Comparison of ENCODE assay signal across 11 mouse cellular contexts in genomic region chr19:6226135-6226534, GRCm38 (mm10). TPM values are rescaled to one million over a fixed set of nuclear protein-coding genes. Genes with fewer than 3 reads are reported as not detected.
DNase-seq lines count a peak whose midpoint lies in the region; ATAC-seq and TF ChIP-seq lines count a peak whose summit lies in the region.
"Had no signal": no experiment of that assay in that cellular context is flagged by ENCODE, and none has a peak within 500 bp of the region (broad histone marks: within the 10 kb centered on the region; RNA-seq: fewer than 3 reads in every experiment).

Gpha2 (plus strand) TSS chr19:6226380.

- WGBS in lung, postnatal 0 days = 19% methylated on average over 2 of the region's 2 CpGs
- 27% methylated on average over 2 of the region's 2 CpGs for WGBS in embryonic facial prominence, embryonic 15.5 days
- 21% methylated on average over 2 of the region's 2 CpGs for WGBS in stomach, postnatal 0 days

- H3K4me1 ChIP-seq in lung, postnatal 0 days (ENCODE audit: insufficient read depth, low read depth, low read length) = no peaks in the 10 kb centered on the region
- H3K4me1 ChIP-seq in embryonic facial prominence, embryonic 15.5 days = peaks cover 10% of the 10 kb centered on the region; the same call in 1 of the 2 replicates
- H3K4me1 ChIP-seq in stomach, postnatal 0 days (replicated peaks; ENCODE audit: control insufficient read depth, insufficient read depth) = no peaks in the 10 kb centered on the region
- H3K4me1 ChIP-seq: midbrain, embryonic 12.5 days had no signal

- TF ChIP-seq EP300 in lung, postnatal 0 days (IDR thresholded peaks at IDR 0.05) = no peak
- no peak for TF ChIP-seq EP300 in stomach, postnatal 0 days (optimal IDR thresholded peaks at IDR 0.05)

- peak; percentile 28; the same call in 1 of the 2 replicates for ATAC-seq in lung, postnatal 0 days
- peak; percentile 37; the same call in 1 of the 2 replicates for ATAC-seq in embryonic facial prominence, embryonic 15.5 days (ENCODE audit: insufficient number of reproducible peaks, low FRiP score, low TSS enrichment, low read depth)
- no peak for ATAC-seq in stomach, postnatal 0 days (ENCODE audit: low FRiP score, low TSS enrichment)

- no peaks in the 10 kb centered on the region for H3K27me3 ChIP-seq in lung, postnatal 0 days (replicated peaks; ENCODE audit: insufficient read depth, low read length)
- H3K27me3 ChIP-seq in embryonic facial prominence, embryonic 15.5 days = no peaks in the 10 kb centered on the region
- H3K27me3 ChIP-seq in stomach, postnatal 0 days (ENCODE audit: control insufficient read depth, insufficient read depth, low read length) = no peaks in the 10 kb centered on the region
- H3K27me3 ChIP-seq: midbrain, embryonic 12.5 days had no signal

- TF ChIP-seq CTCF in lung, postnatal 0 days (IDR thresholded peaks at IDR 0.05) = no peak
- TF ChIP-seq CTCF in stomach, postnatal 0 days (IDR thresholded peaks at IDR 0.05; ENCODE audit: low read depth) = peak; percentile 47

- no peaks in the 10 kb centered on the region for H3K9me3 ChIP-seq in lung, postnatal 0 days (ENCODE audit: low read length)
- H3K9me3 ChIP-seq in embryonic facial prominence, embryonic 15.5 days (replicated peaks) = no peaks in the 10 kb centered on the region
- no peaks in the 10 kb centered on the region for H3K9me3 ChIP-seq in stomach, postnatal 0 days (ENCODE audit: control insufficient read depth, low read length)
- H3K9me3 ChIP-seq: midbrain, embryonic 12.5 days had no signal

- H3K9ac ChIP-seq in lung, postnatal 0 days (replicated peaks; ENCODE audit: low read depth) = no peak within 1 kb of the TSS
- H3K9ac ChIP-seq in embryonic facial prominence, embryonic 15.5 days = no peak within 1 kb of the TSS
- H3K9ac ChIP-seq in stomach, postnatal 0 days (ENCODE audit: low read length) = no peak within 1 kb of the TSS
- H3K9ac ChIP-seq: midbrain, embryonic 12.5 days had no signal

- no peak within 1 kb of the TSS for H3K4me3 ChIP-seq in lung, postnatal 0 days (ENCODE audit: low read depth, low read length)
- no peak within 1 kb of the TSS for H3K4me3 ChIP-seq in embryonic facial prominence, embryonic 15.5 days (replicated peaks)
- no peak within 1 kb of the TSS for H3K4me3 ChIP-seq in stomach, postnatal 0 days (ENCODE audit: low read depth, low read length)
- H3K4me3 ChIP-seq: midbrain, embryonic 12.5 days had no signal

- no peak within 1 kb of the TSS for H3K4me2 ChIP-seq in lung, postnatal 0 days (replicated peaks; ENCODE audit: low read depth, low read length)
- H3K4me2 ChIP-seq in embryonic facial prominence, embryonic 15.5 days (replicated peaks) = no peak within 1 kb of the TSS
- H3K4me2 ChIP-seq in stomach, postnatal 0 days (replicated peaks; ENCODE audit: low read depth) = no peak within 1 kb of the TSS
- H3K4me2 ChIP-seq: heart, embryonic 11.5 days; midbrain, embryonic 12.5 days had no signal

- H3K27ac ChIP-seq in lung, postnatal 0 days (ENCODE audit: low read length) = no peak within 1 kb of the TSS
- H3K27ac ChIP-seq in embryonic facial prominence, embryonic 15.5 days (replicated peaks) = 0 out of 2 replicates have a peak within 1 kb of the TSS, but pooled peaks have one; percentile 5
- no peak within 1 kb of the TSS for H3K27ac ChIP-seq in stomach, postnatal 0 days (replicated peaks)
- H3K27ac ChIP-seq: midbrain, embryonic 12.5 days had no signal

- DNase-seq in lung, postnatal 0 days (ENCODE audit: low spot score) = no peak
- no peak for DNase-seq in lung, postnatal 25 days (ENCODE audit: low spot score)
- DNase-seq in adrenal gland, postnatal 10 days = peak; percentile 44
- DNase-seq in stomach, postnatal 0 days (ENCODE audit: low spot score) = peak; percentile 46
- DNase-seq in thymus, adult 18-20 months = no peak
- no peak for DNase-seq in left cerebral cortex, adult 18-20 months (ENCODE audit: low spot score in 2 of 2)
- DNase-seq: kidney, postnatal 25 days; retina, postnatal 1 day had no signal

- H3K36me3 ChIP-seq in lung, postnatal 0 days (ENCODE audit: insufficient read depth, low read length) = peaks cover 27% of the 10 kb centered on the region
- H3K36me3 ChIP-seq in embryonic facial prominence, embryonic 15.5 days = peaks cover 43% of the 10 kb centered on the region
- peaks cover 4% of the 10 kb centered on the region; the same call in 1 of the 2 replicates for H3K36me3 ChIP-seq in stomach, postnatal 0 days (ENCODE audit: control insufficient read depth, insufficient read depth, low read length)

RNA-seq across cellular contexts. Expression of gene Gpha2, which starts in this region (rescaled TPM):
- polyA plus RNA-seq in lung, postnatal 0 days (2015; fragmentation: Nextera tagmentation; extraction: Ambion mirVana) = 0.49 and 0.55 TPM in 2 replicates
- total RNA-seq in adrenal gland, postnatal 10 days (2021) = 10 to 100 TPM; 16.9 to 18.2 TPM
- 2.5 and 3.3 TPM in 2 replicates for polyA plus RNA-seq in embryonic facial prominence, embryonic 15.5 days (2015; fragmentation: Nextera tagmentation; extraction: Ambion mirVana)
- 0.17 and 0.46 TPM in 2 replicates for polyA plus RNA-seq in stomach, postnatal 0 days (2015; fragmentation: Nextera tagmentation; extraction: Ambion mirVana)
- total RNA-seq in left cerebral cortex, adult 18-20 months (2021) = not detected

Comparison
In these comparisons a context has a peak if more than half of its experiments do, and no peak if none do; other contexts are left out.
1. RNA of gene Gpha2 (total RNA-seq): 16.9 to 18.2 TPM in adrenal gland, postnatal 10 days; not detected in left cerebral cortex, adult 18-20 months; every median in the first group is over 10 times any median in the second.
2. Peak in ATAC-seq in lung, postnatal 0 days; RNA of the gene not detected or under 1 TPM.
3. Peak in DNase-seq in stomach, postnatal 0 days; RNA of the gene not detected or under 1 TPM.